Mouse (Mus musculus): ENCODE results near the gene Pnpla5. TPM values are rescaled to one million over a fixed set of nuclear protein-coding genes. Genes with fewer than 3 reads are reported as not detected.

Pnpla5 gene
- polyA plus RNA-seq, 1 experiment from 2014 or later = not detected

- 62% methylated on average over 5 of the region's 5 CpGs for WGBS
- no peak overlapping the region for H3K27ac ChIP-seq (ENCODE audit: low read length)
- no peaks in the 10 kb centered on the region for H3K9me3 ChIP-seq (replicated peaks; ENCODE audit: control insufficient read depth, low read length)
- ATAC-seq (ENCODE audit: insufficient read depth, low FRiP score) = no peak
- no peaks in the 10 kb centered on the region; the same call in 1 of the 2 replicates for H3K4me1 ChIP-seq (ENCODE audit: control insufficient read depth, insufficient read depth, low read length)
- no peak overlapping the region for H3K4me2 ChIP-seq (ENCODE audit: low read depth, low read length)
- no peaks in the 10 kb centered on the region for H3K27me3 ChIP-seq (ENCODE audit: control insufficient read depth, insufficient read depth, low read length)
- H3K9ac ChIP-seq (ENCODE audit: low read length) = no peak overlapping the region
- H3K36me3 ChIP-seq (ENCODE audit: control insufficient read depth, insufficient read depth, low read length) = no peaks in the 10 kb centered on the region
- H3K4me3 ChIP-seq (replicated peaks; ENCODE audit: low read length) = no peak overlapping the region
Measured at GRCm38 (mm10) chr15:84140929-84141328, 18.0 kb upstream of the Pnpla5 start.

GRCm38 (mm10) chr15:84140109-84140508 lies 17.1 kb upstream of the Pnpla5 start:
- Histone ChIP-seq H3K4me3 (replicated peaks; ENCODE audit: low read length) (no peak overlapping the region), H3K27me3 (ENCODE audit: control insufficient read depth, insufficient read depth, low read length) (no peaks in the 10 kb centered on the region), H3K36me3 (ENCODE audit: control insufficient read depth, insufficient read depth, low read length) (no peaks in the 10 kb centered on the region), H3K9ac (ENCODE audit: low read length) (no peak overlapping the region), H3K4me1 (ENCODE audit: control insufficient read depth, insufficient read depth, low read length) (no peaks in the 10 kb centered on the region; the same call in 1 of the 2 replicates), H3K27ac (ENCODE audit: low read length) (no peak overlapping the region), H3K4me2 (ENCODE audit: low read depth, low read length) (no peak overlapping the region), H3K9me3 (replicated peaks; ENCODE audit: control insufficient read depth, low read length) (no peaks in the 10 kb centered on the region; the same call in 1 of the 2 replicates)
- 53% methylated on average over 3 of the region's 3 CpGs for WGBS
- no peak for ATAC-seq (ENCODE audit: insufficient read depth, low FRiP score)

GRCm38 (mm10) chr15:84139592-84140005 lies 16.6 kb upstream of the Pnpla5 start:
- WGBS = 69% methylated on average over 5 of the region's 5 CpGs
- no peak overlapping the region for H3K4me2 ChIP-seq (ENCODE audit: low read depth, low read length)
- H3K9ac ChIP-seq (ENCODE audit: low read length) = no peak overlapping the region
- H3K4me3 ChIP-seq (replicated peaks; ENCODE audit: low read length) = no peak overlapping the region
- H3K27me3 ChIP-seq (ENCODE audit: control insufficient read depth, insufficient read depth, low read length) = no peaks in the 10 kb centered on the region
- no peaks in the 10 kb centered on the region for H3K36me3 ChIP-seq (ENCODE audit: control insufficient read depth, insufficient read depth, low read length)
- no peak overlapping the region for H3K27ac ChIP-seq (ENCODE audit: low read length)
- no peaks in the 10 kb centered on the region; the same call in 1 of the 2 replicates for H3K4me1 ChIP-seq (ENCODE audit: control insufficient read depth, insufficient read depth, low read length)
- H3K9me3 ChIP-seq (replicated peaks; ENCODE audit: control insufficient read depth, low read length) = no peaks in the 10 kb centered on the region; the same call in 1 of the 2 replicates
- no peak for ATAC-seq (ENCODE audit: insufficient read depth, low FRiP score)

GRCm38 (mm10) chr15:84136473-84137415 lies 13.8 kb upstream of the Pnpla5 start:
- H3K27me3 ChIP-seq (ENCODE audit: control insufficient read depth, insufficient read depth, low read length) = no peaks in the 10 kb centered on the region
- 40% methylated on average over 12 of the region's 12 CpGs for WGBS
- H3K4me1 ChIP-seq (ENCODE audit: control insufficient read depth, insufficient read depth, low read length) = no peaks in the 10 kb centered on the region; the same call in 1 of the 2 replicates
- ATAC-seq (ENCODE audit: insufficient read depth, low FRiP score) = no peak
- H3K4me2 ChIP-seq (ENCODE audit: low read depth, low read length) = no peak overlapping the region
- H3K4me3 ChIP-seq (replicated peaks; ENCODE audit: low read length) = no peak overlapping the region
- no peak overlapping the region for H3K9ac ChIP-seq (ENCODE audit: low read length)
- no peaks in the 10 kb centered on the region; the same call in 1 of the 2 replicates for H3K9me3 ChIP-seq (replicated peaks; ENCODE audit: control insufficient read depth, low read length)
- no peaks in the 10 kb centered on the region for H3K36me3 ChIP-seq (ENCODE audit: control insufficient read depth, insufficient read depth, low read length)
- no peak overlapping the region for H3K27ac ChIP-seq (ENCODE audit: low read length)

GRCm38 (mm10) chr15:84135472-84135871 lies 12.5 kb upstream of the Pnpla5 start:
- H3K27me3 ChIP-seq (ENCODE audit: control insufficient read depth, insufficient read depth, low read length) = no peaks in the 10 kb centered on the region
- H3K27ac ChIP-seq (ENCODE audit: low read length) = no peak overlapping the region
- H3K4me2 ChIP-seq (ENCODE audit: low read depth, low read length) = no peak overlapping the region
- H3K9me3 ChIP-seq (replicated peaks; ENCODE audit: control insufficient read depth, low read length) = no peaks in the 10 kb centered on the region; the same call in 1 of the 2 replicates
- no peak overlapping the region for H3K9ac ChIP-seq (ENCODE audit: low read length)
- no peak overlapping the region for H3K4me3 ChIP-seq (replicated peaks; ENCODE audit: low read length)
- H3K36me3 ChIP-seq (ENCODE audit: control insufficient read depth, insufficient read depth, low read length) = no peaks in the 10 kb centered on the region
- WGBS = 75% methylated on average over 5 of the region's 5 CpGs
- no peak for ATAC-seq (ENCODE audit: insufficient read depth, low FRiP score)
- no peaks in the 10 kb centered on the region for H3K4me1 ChIP-seq (ENCODE audit: control insufficient read depth, insufficient read depth, low read length)

- Histone ChIP-seq H3K4me1 (ENCODE audit: control insufficient read depth, insufficient read depth, low read length) (no peaks in the 10 kb centered on the region), H3K27me3 (ENCODE audit: control insufficient read depth, insufficient read depth, low read length) (no peaks in the 10 kb centered on the region), H3K9ac (ENCODE audit: low read length) (no peak overlapping the region), H3K27ac (ENCODE audit: low read length) (no peak overlapping the region), H3K4me2 (ENCODE audit: low read depth, low read length) (no peak overlapping the region), H3K4me3 (replicated peaks; ENCODE audit: low read length) (no peak overlapping the region), H3K9me3 (replicated peaks; ENCODE audit: control insufficient read depth, low read length) (no peaks in the 10 kb centered on the region; the same call in 1 of the 2 replicates), H3K36me3 (ENCODE audit: control insufficient read depth, insufficient read depth, low read length) (no peaks in the 10 kb centered on the region)
- no peak for ATAC-seq (ENCODE audit: insufficient read depth, low FRiP score)
- 69% methylated on average over 4 of the region's 4 CpGs for WGBS
Measured at GRCm38 (mm10) chr15:84133440-84133839, 10.5 kb upstream of the Pnpla5 start.

GRCm38 (mm10) chr15:84131971-84132370 lies 9.0 kb upstream of the Pnpla5 start:
- ATAC-seq (ENCODE audit: insufficient read depth, low FRiP score) = 0 out of 2 replicates have a peak, but pooled peaks have one; percentile 17
- H3K4me2 ChIP-seq (ENCODE audit: low read depth, low read length) = no peak overlapping the region
- H3K4me3 ChIP-seq (replicated peaks; ENCODE audit: low read length) = no peak overlapping the region
- H3K27ac ChIP-seq (ENCODE audit: low read length) = no peak overlapping the region
- no peaks in the 10 kb centered on the region; the same call in 1 of the 2 replicates for H3K9me3 ChIP-seq (replicated peaks; ENCODE audit: control insufficient read depth, low read length)
- H3K27me3 ChIP-seq (ENCODE audit: control insufficient read depth, insufficient read depth, low read length) = no peaks in the 10 kb centered on the region
- H3K36me3 ChIP-seq (ENCODE audit: control insufficient read depth, insufficient read depth, low read length) = no peaks in the 10 kb centered on the region
- no peak overlapping the region for H3K9ac ChIP-seq (ENCODE audit: low read length)
- no peaks in the 10 kb centered on the region for H3K4me1 ChIP-seq (ENCODE audit: control insufficient read depth, insufficient read depth, low read length)
- WGBS = 93% methylated on average over 7 of the region's 7 CpGs

- WGBS = 51% methylated on average over 16 of the region's 16 CpGs
- 0 out of 2 replicates have a peak, but pooled peaks have one; percentile 25 for ATAC-seq (ENCODE audit: insufficient read depth, low FRiP score)
- no peaks in the 10 kb centered on the region for H3K4me1 ChIP-seq (ENCODE audit: control insufficient read depth, insufficient read depth, low read length)
Measured at GRCm38 (mm10) chr15:84131096-84131786, 8.3 kb upstream of the Pnpla5 start.

GRCm38 (mm10) chr15:84126871-84127270 lies 3.9 kb upstream of the Pnpla5 start:
- Histone ChIP-seq H3K36me3 (ENCODE audit: control insufficient read depth, insufficient read depth, low read length) (no peaks in the 10 kb centered on the region), H3K4me1 (ENCODE audit: control insufficient read depth, insufficient read depth, low read length) (no peaks in the 10 kb centered on the region), H3K27ac (ENCODE audit: low read length) (no peak overlapping the region), H3K27me3 (ENCODE audit: control insufficient read depth, insufficient read depth, low read length) (no peaks in the 10 kb centered on the region), H3K9me3 (replicated peaks; ENCODE audit: control insufficient read depth, low read length) (no peaks in the 10 kb centered on the region), H3K4me2 (ENCODE audit: low read depth, low read length) (no peak overlapping the region), H3K4me3 (replicated peaks; ENCODE audit: low read length) (no peak overlapping the region), H3K9ac (ENCODE audit: low read length) (no peak overlapping the region)
- 28% methylated on average over 5 of the region's 5 CpGs for WGBS
- no peak for ATAC-seq (ENCODE audit: insufficient read depth, low FRiP score)

More at GRCm38 (mm10) chr15:84131096-84131786, 8.3 kb upstream of the Pnpla5 start:
- Histone ChIP-seq H3K27ac (ENCODE audit: low read length) (no peak overlapping the region), H3K36me3 (ENCODE audit: control insufficient read depth, insufficient read depth, low read length) (no peaks in the 10 kb centered on the region), H3K4me2 (ENCODE audit: low read depth, low read length) (no peak overlapping the region), H3K27me3 (ENCODE audit: control insufficient read depth, insufficient read depth, low read length) (no peaks in the 10 kb centered on the region), H3K4me3 (replicated peaks; ENCODE audit: low read length) (no peak overlapping the region), H3K9ac (ENCODE audit: low read length) (no peak overlapping the region), H3K9me3 (replicated peaks; ENCODE audit: control insufficient read depth, low read length) (no peaks in the 10 kb centered on the region; the same call in 1 of the 2 replicates)
